Mouse (Mus musculus): ENCODE data around the gene Fkbp8. TPM values are rescaled to one million over a fixed set of nuclear protein-coding genes. Genes with fewer than 3 reads are reported as not detected.

Fkbp8 gene
- polyA plus RNA-seq (2012; rRNA removed; ENCODE audit: low replicate concordance), result 331 and 487 TPM in 2 replicates

GRCm38 (mm10) chr8:70527512-70528181 is at the start of gene Fkbp8, which contains the start of gene Kxd1:
TSS of gene Fkbp8 (plus strand) at chr8:70527724.
TSS of gene Kxd1 (minus strand) at chr8:70527956.

GRCm38 (mm10) chr8:70486941-70487520 is 40.5 kb upstream of the Fkbp8 start, which contains the start of gene Tmem59l:
TSS of gene Tmem59l (minus strand) at chr8:70487358.

GRCm38 (mm10) chr8:70492664-70493640 is 34.6 kb upstream of the Fkbp8 start, which contains the start of gene Crlf1:
TSS of gene Crlf1 (plus strand) at chr8:70493158.

GRCm38 (mm10) chr8:70506328-70507026 is 21.0 kb upstream of the Fkbp8 start, which contains the start of gene Rex1bd:
TSS of gene Rex1bd (minus strand) at chr8:70506752.

GRCm38 (mm10) chr8:70510228-70510915 is 17.2 kb upstream of the Fkbp8 start, which contains the start of gene Uba52:
TSS of gene Uba52 (minus strand) at chr8:70510801.

GRCm38 (mm10) chr8:70539077-70539813 is 11.7 kb downstream of the Fkbp8 start, which contains the start of gene Ell:
TSS of gene Ell (plus strand) at chr8:70539457.

Other genes with a start within 250 kb of the Fkbp8 start
- 28.4 and 42.3 TPM in 2 replicates for gene Homer3, start 244.9 kb upstream of the Fkbp8 start, polyA plus RNA-seq (2012; rRNA removed; ENCODE audit: low replicate concordance)
- gene Ddx49, start 225.2 kb upstream of the Fkbp8 start, polyA plus RNA-seq (2012; rRNA removed; ENCODE audit: low replicate concordance), result 43.0 and 47.9 TPM in 2 replicates
- gene Cope, start 225.2 kb upstream of the Fkbp8 start, polyA plus RNA-seq (2012; rRNA removed; ENCODE audit: low replicate concordance), result 262 and 364 TPM in 2 replicates
- 1.1 and 8.3 TPM in 2 replicates for gene Cers1, start 211.9 kb upstream of the Fkbp8 start, polyA plus RNA-seq (2012; rRNA removed; ENCODE audit: low replicate concordance)
- 2.9 TPM in 1 of 2 replicates, not detected in the other for gene Gdf1, start 197.9 kb upstream of the Fkbp8 start, polyA plus RNA-seq (2012; rRNA removed; ENCODE audit: low replicate concordance)
- gene Upf1, start 174.4 kb upstream of the Fkbp8 start, polyA plus RNA-seq (2012; rRNA removed; ENCODE audit: low replicate concordance), result 23.8 and 44.2 TPM in 2 replicates
- 1.1 TPM in 2 replicates for gene Comp, start 154.2 kb upstream of the Fkbp8 start, polyA plus RNA-seq (2012; rRNA removed; ENCODE audit: low replicate concordance)
- 22.9 and 36.9 TPM in 2 replicates for gene Crtc1, start 88.1 kb upstream of the Fkbp8 start, polyA plus RNA-seq (2012; rRNA removed; ENCODE audit: low replicate concordance)
- 53.4 and 80.6 TPM in 2 replicates for gene Klhl26, start 50.8 kb upstream of the Fkbp8 start, polyA plus RNA-seq (2012; rRNA removed; ENCODE audit: low replicate concordance)
- 0.42 and 0.50 TPM in 2 replicates for gene Tmem59l, start 40.4 kb upstream of the Fkbp8 start, polyA plus RNA-seq (2012; rRNA removed; ENCODE audit: low replicate concordance)
- gene Crlf1, start 34.6 kb upstream of the Fkbp8 start, polyA plus RNA-seq (2012; rRNA removed; ENCODE audit: low replicate concordance), result 5.2 and 5.7 TPM in 2 replicates
- 240 and 366 TPM in 2 replicates for gene Rex1bd, start 21.0 kb upstream of the Fkbp8 start, polyA plus RNA-seq (2012; rRNA removed; ENCODE audit: low replicate concordance)
- gene Uba52, start 16.9 kb upstream of the Fkbp8 start, polyA plus RNA-seq (2012; rRNA removed; ENCODE audit: low replicate concordance), result 371 and 768 TPM in 2 replicates
- 82.7 and 119 TPM in 2 replicates for gene Kxd1, start 232 bp downstream of the Fkbp8 start, polyA plus RNA-seq (2012; rRNA removed; ENCODE audit: low replicate concordance)
- 29.0 and 40.3 TPM in 2 replicates for gene Ell, start 11.7 kb downstream of the Fkbp8 start, polyA plus RNA-seq (2012; rRNA removed; ENCODE audit: low replicate concordance)
- gene Isyna1, start 66.6 kb downstream of the Fkbp8 start, polyA plus RNA-seq (2012; rRNA removed; ENCODE audit: low replicate concordance), result 107 and 194 TPM in 2 replicates
- 143 and 413 TPM in 2 replicates for gene Ssbp4, start 81.1 kb downstream of the Fkbp8 start, polyA plus RNA-seq (2012; rRNA removed; ENCODE audit: low replicate concordance)
- gene Lrrc25, start 88.4 kb downstream of the Fkbp8 start, polyA plus RNA-seq (2012; rRNA removed; ENCODE audit: low replicate concordance), result 23.8 and 34.0 TPM in 2 replicates
- gene Gdf15, start 104.7 kb downstream of the Fkbp8 start, polyA plus RNA-seq (2012; rRNA removed; ENCODE audit: low replicate concordance), result 1.3 and 4.8 TPM in 2 replicates
- 36.5 and 50.6 TPM in 2 replicates for gene Pgpep1, start 132.7 kb downstream of the Fkbp8 start, polyA plus RNA-seq (2012; rRNA removed; ENCODE audit: low replicate concordance)
- gene Lsm4, start 145.5 kb downstream of the Fkbp8 start, polyA plus RNA-seq (2012; rRNA removed; ENCODE audit: low replicate concordance), result 62.1 and 102 TPM in 2 replicates
- gene Jund, start 171.2 kb downstream of the Fkbp8 start, polyA plus RNA-seq (2012; rRNA removed; ENCODE audit: low replicate concordance), result 185 and 938 TPM in 2 replicates
- gene Iqcn, start 175.7 kb downstream of the Fkbp8 start, polyA plus RNA-seq (2012; rRNA removed; ENCODE audit: low replicate concordance), result 0.03 and 0.04 TPM in 2 replicates
- gene Gm3336, start 190.8 kb downstream of the Fkbp8 start, polyA plus RNA-seq (2012; rRNA removed; ENCODE audit: low replicate concordance), result 0.20 and 0.50 TPM in 2 replicates
- 5.5 and 6.5 TPM in 2 replicates for gene Pde4c, start 196.0 kb downstream of the Fkbp8 start, polyA plus RNA-seq (2012; rRNA removed; ENCODE audit: low replicate concordance)
- 32.7 and 43.5 TPM in 2 replicates for gene Rab3a, start 227.0 kb downstream of the Fkbp8 start, polyA plus RNA-seq (2012; rRNA removed; ENCODE audit: low replicate concordance)
- gene Mpv17l2, start 233.2 kb downstream of the Fkbp8 start, polyA plus RNA-seq (2012; rRNA removed; ENCODE audit: low replicate concordance), result 69.3 and 175 TPM in 2 replicates
- 149 and 256 TPM in 2 replicates for gene Pik3r2, start 249.0 kb downstream of the Fkbp8 start, polyA plus RNA-seq (2012; rRNA removed; ENCODE audit: low replicate concordance)